Comparison of ENCODE assay signal across 15 mouse cellular contexts in genomic region chr13:27960421-27960820, GRCm38 (mm10). TPM values are rescaled to one million over a fixed set of nuclear protein-coding genes. Genes with fewer than 3 reads are reported as not detected.
DNase-seq lines count a peak whose midpoint lies in the region; ATAC-seq and TF ChIP-seq lines count a peak whose summit lies in the region.
"Not testable (repeated sequence)": the region's sequence is repeated elsewhere in the genome, so short reads cannot be mapped to it uniquely, and the experiment has no call there.
"Had no signal": no experiment of that assay in that cellular context is flagged by ENCODE, and none has a peak within 500 bp of the region (broad histone marks: within the 10 kb centered on the region; RNA-seq: fewer than 3 reads in every experiment).

No protein-coding gene starts in this region.

- peak; percentile 96 for TF ChIP-seq EP300 in ES-Bruce4 (IDR thresholded peaks at IDR 0.05; ENCODE audit: insufficient read depth, low read depth, low read length)

- peak; percentile 75 for DNase-seq in ES-CJ7 (ENCODE audit: low read depth, low spot score)
- DNase-seq in R1 (ENCODE audit: low read depth, low spot score): peak; percentile 80
- peak; percentile 50 for DNase-seq in ZHBTc4 (ENCODE audit: low read depth, low spot score)
- DNase-seq in midbrain, embryonic 11.5 days (ENCODE audit: low spot score, missing footprints): peak; percentile 65
- peak; percentile 7 for DNase-seq in retina, embryonic 14.5 days (ENCODE audit: low spot score)
- DNase-seq in retina, postnatal 1 day: peak; percentile 46

- H3K4me2 ChIP-seq in midbrain, embryonic 11.5 days: not testable (repeated sequence)

- not testable (repeated sequence) for ATAC-seq in midbrain, embryonic 11.5 days (ENCODE audit: low FRiP score)

- 48% methylated on average over 1 of the region's 1 CpGs for WGBS in midbrain, embryonic 11.5 days

- not testable (repeated sequence) for TF ChIP-seq CTCF in ES-Bruce4 (IDR thresholded peaks at IDR 0.05; ENCODE audit: low read depth, low read length)

- not testable (repeated sequence) for H3K9ac ChIP-seq in ES-Bruce4 (ENCODE audit: low read depth, poor library complexity, severe bottlenecking); midbrain, embryonic 11.5 days (ENCODE audit: low read length)

- peak overlapping the region; percentile 61 for H3K27ac ChIP-seq in ES-Bruce4 (ENCODE audit: insufficient read depth, low read length)
- H3K27ac ChIP-seq in midbrain, embryonic 11.5 days (ENCODE audit: low read depth, low read length): not testable (repeated sequence)

- not testable (repeated sequence) for TF ChIP-seq POLR2A in ES-Bruce4 (IDR thresholded peaks at IDR 0.05; ENCODE audit: insufficient read depth, low read length)

- H3K4me1 ChIP-seq in ES-Bruce4 (ENCODE audit: control insufficient read depth, insufficient read depth, low read length); midbrain, embryonic 11.5 days (ENCODE audit: control insufficient read depth, insufficient read depth, low read length): not testable (repeated sequence)

- H3K4me3 ChIP-seq in ES-Bruce4 (ENCODE audit: low read depth, low read length); midbrain, embryonic 11.5 days (ENCODE audit: low read depth, low read length): not testable (repeated sequence)

- not testable (repeated sequence) for H3K27me3 ChIP-seq in ES-Bruce4 (ENCODE audit: control insufficient read depth, insufficient read depth, low read length, poor library complexity, severe bottlenecking); midbrain, embryonic 11.5 days (ENCODE audit: control insufficient read depth, insufficient read depth, low read length)

- H3K9me3 ChIP-seq in ES-Bruce4 (replicated peaks; ENCODE audit: control insufficient read depth, insufficient read depth, low read length, poor library complexity, severe bottlenecking); midbrain, embryonic 11.5 days (ENCODE audit: control insufficient read depth, low read length): not testable (repeated sequence)

- H3K36me3 ChIP-seq in ES-Bruce4 (ENCODE audit: control insufficient read depth, insufficient read depth, low read length, poor library complexity, severe bottlenecking); midbrain, embryonic 11.5 days (ENCODE audit: control insufficient read depth, insufficient read depth, low read length): not testable (repeated sequence)

RNA-seq across cellular contexts. Expression of gene Prl4a1, which starts 55.6 kb away (rescaled TPM):
- polyA plus RNA-seq in ES-Bruce4 (2011; ENCODE audit: insufficient read depth, insufficient read length, low read depth, missing spikeins): not detected in 2 replicates
- not detected in 2 replicates for polyA plus RNA-seq in midbrain, embryonic 11.5 days (2014; fragmentation: Nextera tagmentation; extraction: Ambion mirVana)
- polyA plus RNA-seq: activated CD4-positive, CD25-positive, alpha-beta regulatory T cell, adult 4 months; adrenal gland, adult 2 months; brain, embryonic 14.5 days; C2C12; CD4-positive, CD25-positive, alpha-beta regulatory T cell, adult 4 months; cerebellum, adult 2 months; G1E; Patski had no signal

Comparison
In these comparisons a context has a peak if more than half of its experiments do, and no peak if none do; other contexts are left out.
1. DNase-seq: peak in every context shown above with its lines; median percentile 80 in R1; 75 in ES-CJ7; 65 in midbrain, embryonic 11.5 days; 50 in ZHBTc4; 46 in retina, postnatal 1 day; 7 in retina, embryonic 14.5 days.